Mouse (Mus musculus) hindbrain, postnatal 0 days (tissue): ENCODE data around the gene Gm49366. TPM values are rescaled to one million over a fixed set of nuclear protein-coding genes. Genes with fewer than 3 reads are reported as not detected.
"Not testable (repeated sequence)": the region's sequence is repeated elsewhere in the genome, so short reads cannot be mapped to it uniquely, and the experiment has no call there.

Experiments used
- ATAC-seq: fragments of 200-750 bp; cut with Nextera tagmentation; 2 replicates; pipeline ENCODE4 v1.8.0; 2017; ENCODE audit warnings: mild to moderate bottlenecking, moderate TSS enrichment, moderate library complexity
- DNase-seq: peaks from one replicate; pipeline ENCODE4 v3.0.0-alpha.2; 2015; ENCODE audit warnings: low spot score
- H3K27ac ChIP-seq: fragments of 300-500 bp; sonication (generic); 2 replicates; pipeline ENCODE4 v1.5.1; 2014; ENCODE audit warnings: mild to moderate bottlenecking
- H3K27me3 ChIP-seq: fragments of 300-500 bp; sonication (generic); 2 replicates; pipeline ENCODE4 v1.6.1; 2014; ENCODE audit warnings: low read length, mixed read lengths; ENCODE audit not compliant: insufficient read depth
- H3K36me3 ChIP-seq: fragments of 300-500 bp; sonication (generic); 2 replicates; pipeline ENCODE4 v1.6.1; 2014; ENCODE audit warnings: low read length, mixed read lengths; ENCODE audit not compliant: insufficient read depth
- H3K4me1 ChIP-seq: fragments of 300-500 bp; sonication (generic); 2 replicates; pipeline ENCODE4 v1.6.1; 2014; ENCODE audit warnings: antibody characterized with exemption, low read length, mixed read lengths; ENCODE audit not compliant: insufficient read depth
- H3K4me2 ChIP-seq: fragments of 300-500 bp; sonication (generic); 2 replicates; pipeline ENCODE4 v1.6.1; 2014; ENCODE audit warnings: low read depth, mild to moderate bottlenecking, low read length, moderate library complexity, mixed read lengths
- H3K4me3 ChIP-seq: fragments of 300-500 bp; sonication (generic); 2 replicates; pipeline ENCODE4 v1.5.1; 2014; ENCODE audit warnings: low read length
- H3K9ac ChIP-seq: fragments of 300-500 bp; sonication (generic); replicated peaks from 2 replicates; pipeline ENCODE4 v1.6.1; 2014; ENCODE audit warnings: mild to moderate bottlenecking, low read length, moderate library complexity, mixed read lengths
- H3K9me3 ChIP-seq: fragments of 300-500 bp; sonication (generic); 2 replicates; pipeline ENCODE4 v1.6.1; 2016; ENCODE audit warnings: low read length, mixed read lengths
- CTCF ChIP-seq: IDR thresholded peaks from 2 replicates; pipeline ENCODE4 v1.5.1; 2016; ENCODE audit warnings: antibody characterized with exemption, control low read depth, low read depth
- WGBS: fragments of 180-500 bp; shearing (Covaris S2); extraction: QIAGEN DNeasy Blood & Tissue Kit; methylation state at CpG from one replicate; pipeline ENCODE4 v1.1.7; 2014; 5-methylcytosine and 5-hydroxymethylcytosine counted together
- polyA plus RNA-seq: library from polyadenylated mRNA; unstranded; fragments of >200 nt; fragmentation: Nextera tagmentation; extraction: Ambion mirVana; gene quantifications from 2 replicates; pipeline ENCODE4 v1.2.1, GENCODE M21; 2015
- total RNA-seq: library from RNA; depleted of rRNA; stranded (reverse); fragments of >200 nt; gene quantifications from 2 replicates; pipeline ENCODE4 v1.2.3, GENCODE M21; 2014

Gene Gm49366
- total and polyA plus RNA-seq, 2 experiments from 2014 or later = not detected

DNA sequence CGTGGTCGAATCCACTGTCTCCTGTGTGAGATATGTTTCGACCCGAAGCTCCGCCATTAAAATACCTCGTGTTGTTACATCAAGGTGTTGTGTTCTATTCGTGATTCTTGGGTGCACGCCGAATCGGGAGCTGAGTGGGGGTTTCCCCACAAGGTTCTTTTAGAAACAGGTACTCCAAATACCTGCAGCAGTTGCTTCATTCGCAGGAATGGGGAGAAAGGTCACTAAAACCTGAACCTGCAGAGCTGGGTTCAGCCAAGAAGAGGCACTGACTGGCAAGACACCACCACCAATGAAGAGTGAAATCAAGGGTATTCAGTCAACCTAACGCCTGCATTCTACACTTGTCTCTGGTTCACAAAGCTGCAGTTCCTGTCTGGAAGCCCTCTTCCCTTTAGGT lies 30.5 kb upstream of the Gm49366 start:
- Histone ChIP-seq H3K4me2 (peak overlapping the region; percentile 56), H3K4me3 (no peak overlapping the region), H3K27me3 (no peaks in the 10 kb centered on the region), H3K27ac (peak overlapping the region; percentile 82), H3K9ac (no peak overlapping the region), H3K36me3 (no peaks in the 10 kb centered on the region), H3K4me1 (peaks cover 10% of the 10 kb centered on the region), H3K9me3 (no peaks in the 10 kb centered on the region)
- no peak for TF ChIP-seq CTCF
- no peak for ATAC-seq
- 88% methylated on average over 8 of the region's 12 CpGs for WGBS
- DNase-seq = no peak

DNA sequence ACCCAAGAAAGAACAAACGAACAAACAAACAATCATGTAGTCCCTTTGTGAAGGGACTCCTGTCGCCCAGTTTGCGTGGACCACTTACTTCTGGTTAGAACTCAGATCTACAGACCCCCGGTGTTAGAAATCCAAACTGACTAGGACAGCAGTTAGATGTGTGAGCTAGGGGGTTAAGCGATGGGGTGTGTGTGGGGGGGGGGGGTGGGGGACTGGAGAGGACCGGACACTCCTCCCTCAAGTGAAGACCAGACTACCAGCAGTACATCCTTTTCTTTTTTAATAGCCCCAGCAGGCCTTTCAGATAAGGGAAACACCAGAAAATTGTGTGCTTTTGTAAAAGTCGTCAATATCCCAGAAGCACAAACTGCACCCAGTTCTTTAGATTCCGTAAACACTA lies 30.0 kb upstream of the Gm49366 start:
- Histone ChIP-seq H3K9me3 (no peaks in the 10 kb centered on the region), H3K27me3 (no peaks in the 10 kb centered on the region), H3K4me2 (peak overlapping the region; percentile 56), H3K27ac (peak overlapping the region; percentile 82), H3K9ac (no peak overlapping the region), H3K4me3 (peak overlapping the region; percentile 45), H3K4me1 (peaks cover 10% of the 10 kb centered on the region), H3K36me3 (no peaks in the 10 kb centered on the region)
- WGBS = 36% methylated on average over 8 of the region's 8 CpGs
- DNase-seq (no peak), ATAC-seq (peak; percentile 36; the same call in 1 of the 2 replicates)
- no peak for TF ChIP-seq CTCF

DNA sequence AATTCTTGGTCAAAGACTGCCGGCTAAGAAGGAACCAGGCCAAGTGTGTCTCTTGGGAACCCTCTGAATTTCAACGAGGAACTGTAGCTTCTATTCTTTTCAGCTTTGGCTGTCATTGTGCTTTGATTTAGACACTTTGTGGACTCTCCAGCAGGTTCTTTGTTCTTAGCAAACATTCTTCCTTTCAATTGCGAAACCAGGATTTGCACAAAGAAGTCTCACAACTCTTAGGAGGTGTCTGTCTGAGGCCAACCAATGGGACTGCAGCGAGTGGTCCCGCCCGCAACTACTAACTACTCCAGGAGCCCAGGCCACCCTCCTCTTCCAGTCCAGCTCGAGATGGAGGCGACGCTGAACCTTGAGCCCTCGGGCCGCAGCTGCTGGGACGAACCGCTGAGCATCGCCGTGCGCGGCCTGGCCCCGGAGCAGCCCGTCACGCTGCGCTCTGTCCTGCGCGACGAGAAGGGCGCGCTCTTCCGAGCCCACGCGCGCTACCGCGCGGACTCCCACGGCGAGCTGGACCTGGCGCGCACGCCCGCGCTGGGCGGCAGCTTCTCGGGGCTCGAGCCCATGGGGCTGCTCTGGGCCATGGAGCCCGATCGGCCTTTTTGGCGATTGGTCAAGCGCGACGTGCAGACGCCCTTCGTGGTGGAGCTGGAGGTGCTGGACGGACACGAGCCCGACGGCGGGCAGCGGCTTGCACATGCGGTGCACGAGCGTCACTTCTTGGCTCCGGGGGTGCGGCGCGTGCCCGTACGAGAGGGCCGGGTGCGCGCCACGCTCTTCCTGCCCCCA lies 29.4 kb upstream of the Gm49366 start, which contains the start of gene Acot1:
Gene Acot1 (plus strand): TSS at position 320 of the 795 bp plus-strand sequence.
- H3K4me3 ChIP-seq = peak within 1 kb of the TSS; percentile 45
- not testable (repeated sequence) for H3K36me3 ChIP-seq, H3K27me3 ChIP-seq, H3K9me3 ChIP-seq
- 0% methylated on average over 53 of the region's 70 CpGs for WGBS
- H3K9ac ChIP-seq = peak within 1 kb of the TSS; percentile 56
- peak within 1 kb of the TSS; percentile 82 for H3K27ac ChIP-seq
- peaks cover 10% of the 10 kb centered on the region for H3K4me1 ChIP-seq
- DNase-seq (peak; percentile 84), ATAC-seq (peak; percentile 96)
- H3K4me2 ChIP-seq = peak within 1 kb of the TSS; percentile 56

GRCm38 (mm10) chr12:84010201-84010600 lies 28.5 kb upstream of the Gm49366 start:
- no peaks in the 10 kb centered on the region for H3K9me3 ChIP-seq
- H3K9ac ChIP-seq = peak overlapping the region; percentile 0; the same call in 1 of the 2 replicates
- H3K27me3 ChIP-seq = no peaks in the 10 kb centered on the region
- H3K4me2 ChIP-seq = peak overlapping the region; percentile 56
- ATAC-seq (no peak), DNase-seq (no peak)
- 59% methylated on average over 3 of the region's 3 CpGs for WGBS
- no peaks in the 10 kb centered on the region for H3K36me3 ChIP-seq
- peaks cover 10% of the 10 kb centered on the region for H3K4me1 ChIP-seq
- H3K4me3 ChIP-seq = peak overlapping the region; percentile 45
- TF ChIP-seq CTCF = no peak
- H3K27ac ChIP-seq = peak overlapping the region; percentile 82

DNA sequence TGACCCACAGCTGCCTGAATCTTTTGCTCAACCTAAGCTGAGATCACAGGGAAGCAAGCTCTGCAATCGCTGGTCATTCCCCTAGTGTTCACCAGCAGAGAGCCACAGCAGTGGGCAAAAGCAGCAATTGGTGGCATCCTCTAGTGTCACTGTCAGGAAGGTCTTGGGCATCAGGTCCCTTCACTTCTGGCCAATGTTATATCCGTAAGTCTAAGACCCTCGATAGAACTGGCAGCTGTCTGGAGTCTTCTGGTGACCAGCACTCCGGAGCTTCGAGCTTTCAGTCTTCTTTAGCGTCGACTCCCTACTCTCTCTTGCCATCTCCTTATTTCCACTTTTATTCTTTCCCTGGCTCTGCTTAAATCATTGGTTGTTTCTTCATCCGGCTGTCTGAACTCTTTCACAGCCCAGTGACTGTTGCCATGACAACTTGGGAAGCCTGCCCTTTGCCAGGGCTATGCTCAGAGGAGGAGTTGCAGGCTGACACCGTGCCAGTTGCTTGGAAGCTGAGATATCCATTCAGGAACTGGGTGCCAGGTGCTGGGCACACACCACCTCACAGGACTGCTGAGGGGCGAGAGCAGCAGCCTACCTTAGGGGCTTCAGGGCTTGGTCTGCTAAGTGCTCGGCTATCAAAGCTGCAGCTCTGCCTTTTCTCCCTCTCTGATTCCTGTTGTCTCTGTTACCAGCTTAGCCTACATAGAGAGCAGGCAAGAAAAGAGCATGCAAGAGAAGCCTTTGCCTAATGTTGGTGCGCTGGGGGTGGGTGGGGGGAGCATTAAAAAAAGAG lies 27.3 kb upstream of the Gm49366 start:
- Histone ChIP-seq H3K9ac (0 out of 2 replicates have a peak overlapping the region, but pooled peaks have one; percentile 38), H3K9me3 (no peaks in the 10 kb centered on the region), H3K4me1 (peaks cover 10% of the 10 kb centered on the region), H3K4me2 (peak overlapping the region; percentile 56), H3K36me3 (no peaks in the 10 kb centered on the region), H3K27ac (peak overlapping the region; percentile 82), H3K4me3 (peak overlapping the region; percentile 45), H3K27me3 (no peaks in the 10 kb centered on the region)
- no peak; the same call in 1 of the 2 replicates for TF ChIP-seq CTCF
- ATAC-seq (peak; percentile 85), DNase-seq (peak; percentile 96)
- WGBS = 14% methylated on average over 12 of the region's 12 CpGs

DNA sequence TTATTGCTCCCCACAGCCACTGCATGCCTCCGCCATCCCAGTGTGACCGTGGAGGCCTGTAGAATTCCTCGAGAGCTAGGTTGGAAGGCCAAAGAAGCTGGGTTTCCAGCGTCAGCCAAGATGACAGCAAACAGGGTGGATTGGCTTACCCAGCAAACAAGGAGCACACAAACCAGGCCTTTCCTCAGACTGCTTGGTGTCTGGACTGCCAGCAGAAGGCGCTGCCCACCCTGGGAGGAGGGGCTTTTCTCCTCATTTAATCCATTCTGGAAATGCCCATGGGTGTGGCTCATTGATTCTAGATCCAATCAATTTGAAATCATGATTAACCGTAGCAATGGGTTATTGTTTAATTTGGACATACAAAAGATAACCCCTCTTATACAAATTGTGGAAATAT lies 25.6 kb upstream of the Gm49366 start:
- H3K9me3 ChIP-seq = no peaks in the 10 kb centered on the region
- DNase-seq (peak; percentile 40), ATAC-seq (no peak)
- peak overlapping the region; percentile 56 for H3K4me2 ChIP-seq
- H3K9ac ChIP-seq = no peak overlapping the region
- no peaks in the 10 kb centered on the region for H3K27me3 ChIP-seq
- peak; percentile 64 for TF ChIP-seq CTCF
- 61% methylated on average over 6 of the region's 6 CpGs for WGBS
- H3K27ac ChIP-seq = no peak overlapping the region
- H3K4me3 ChIP-seq = no peak overlapping the region
- no peaks in the 10 kb centered on the region for H3K36me3 ChIP-seq
- H3K4me1 ChIP-seq = peaks cover 10% of the 10 kb centered on the region
